Mouse (Mus musculus) brain, embryonic 14.5 days (tissue): ENCODE measurements around the gene Vmn2r88. TPM values are rescaled to one million over a fixed set of nuclear protein-coding genes. Genes with fewer than 3 reads are reported as not detected.
A peak's percentile ranks its signal among the peaks of the same experiment; 100 is the strongest.
"Not testable (repeated sequence)": the region's sequence is repeated elsewhere in the genome, so short reads cannot be mapped to it uniquely, and the experiment has no call there.

Experiments
- DNase-seq: peaks from one replicate; pipeline ENCODE4 v3.0.0-alpha.2; 2011; ENCODE audit warnings: low read depth
- CTCF ChIP-seq: fragments of 200-500 bp; IDR thresholded peaks from 2 replicates; pipeline ENCODE4 v1.5.1; 2012; ENCODE audit warnings: inconsistent platforms, mild to moderate bottlenecking, moderate library complexity, borderline replicate concordance; ENCODE audit not compliant: insufficient read depth, insufficient read length; ENCODE audit errors: extremely low read depth
- POLR2A ChIP-seq: fragments of 200-500 bp; IDR thresholded peaks from 2 replicates; pipeline ENCODE4 v1.6.1; 2012; ENCODE audit warnings: mild to moderate bottlenecking, inconsistent platforms, borderline replicate concordance; ENCODE audit not compliant: poor library complexity, insufficient read depth, insufficient read length, severe bottlenecking; ENCODE audit errors: extremely low read depth
- polyA plus RNA-seq: library from polyadenylated mRNA; depleted of rRNA; stranded (reverse); fragments of >200 nt; gene quantifications from 2 replicates; pipeline ENCODE4 v1.2.3, GENCODE M21; 2012; rRNA removed

The Vmn2r88 gene
- not detected in 2 replicates for polyA plus RNA-seq

GRCm38 (mm10) chr14:51410520-51410919, at the start of gene Vmn2r88:
Gene Vmn2r88, plus strand, starts transcription at chr14:51410820.
- TF ChIP-seq POLR2A (no peak), CTCF (no peak)
- no peak for DNase-seq

DNA sequence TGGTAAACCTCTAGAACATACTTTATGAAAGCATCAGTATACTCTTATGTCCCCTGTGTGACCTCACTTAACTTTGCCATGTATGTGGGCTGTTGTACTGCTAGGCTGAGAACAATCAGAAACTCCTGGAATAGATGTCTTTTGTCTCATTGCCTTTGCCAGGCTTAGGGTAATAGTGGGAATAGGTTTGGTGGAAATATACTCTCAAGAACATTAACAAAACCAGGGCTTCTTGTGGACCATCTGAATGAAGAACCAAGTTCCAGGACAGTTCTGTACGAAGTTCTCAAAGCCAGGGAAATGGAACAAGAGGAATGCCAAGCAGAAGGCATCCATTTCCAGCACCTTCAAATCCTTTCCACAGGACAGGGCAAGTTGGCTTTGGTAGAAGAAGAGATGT, 49.2 kb upstream of the Vmn2r88 start, which contains the start of gene Gm7247:
Gene Gm7247 (plus strand): TSS at position 301 of the 400 bp plus-strand sequence.
- DNase-seq: no peak
- TF ChIP-seq CTCF (no peak), POLR2A (no peak)

GRCm38 (mm10) chr14:51382805-51383204, 27.8 kb upstream of the Vmn2r88 start:
- TF ChIP-seq POLR2A (no peak), CTCF (no peak)
- DNase-seq: no peak

DNA sequence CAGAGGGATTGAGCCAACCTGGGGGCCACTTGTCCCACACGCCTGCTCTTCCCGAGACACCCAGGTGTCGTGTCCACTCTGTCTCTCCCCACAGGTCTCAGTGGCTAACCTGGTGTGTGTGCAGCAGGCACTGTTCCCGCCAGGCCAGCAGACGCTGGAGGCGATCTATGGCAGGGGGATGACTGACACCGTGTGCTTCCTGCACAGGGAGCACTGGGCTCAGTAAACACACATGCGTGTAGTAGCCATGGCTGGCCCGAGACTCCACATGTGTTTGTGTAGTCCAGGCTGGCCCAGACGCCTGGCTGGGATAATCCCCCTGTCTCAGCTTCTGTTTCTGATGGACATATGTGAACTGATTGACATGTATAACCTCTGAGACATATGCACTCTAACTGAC, 26.3 kb upstream of the Vmn2r88 start:
- TF ChIP-seq POLR2A (no peak), CTCF (no peak)
- DNase-seq: peak; percentile 26

GRCm38 (mm10) chr14:51385741-51386140, 24.9 kb upstream of the Vmn2r88 start:
- DNase-seq: peak; percentile 86
- TF ChIP-seq POLR2A (no peak), CTCF (no peak)

GRCm38 (mm10) chr14:51387768-51388167, 22.9 kb upstream of the Vmn2r88 start:
- DNase-seq: no peak
- TF ChIP-seq POLR2A (no peak), CTCF (no peak)

GRCm38 (mm10) chr14:51388222-51388621, 22.4 kb upstream of the Vmn2r88 start:
- peak; percentile 9 for DNase-seq
- TF ChIP-seq POLR2A (no peak), CTCF (no peak)

DNA sequence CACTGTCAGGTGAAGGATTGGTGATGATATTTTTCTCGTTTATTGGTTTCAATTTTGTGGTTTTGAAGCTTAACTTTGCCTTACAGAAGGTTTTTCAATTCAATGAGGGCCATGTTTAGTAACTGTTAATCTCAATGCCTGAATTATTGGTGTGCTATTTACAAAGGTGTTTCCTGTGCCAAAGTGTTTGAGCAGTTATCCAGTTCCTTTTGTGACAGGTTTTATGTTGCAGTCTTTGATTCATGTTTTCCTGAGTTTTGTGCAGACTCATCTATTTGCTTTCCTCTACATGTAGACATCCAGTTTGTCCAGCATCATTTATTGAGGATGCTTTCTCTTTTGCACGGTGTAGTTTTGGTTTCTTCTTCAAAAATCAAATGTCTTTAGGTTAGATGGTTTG, 13.3 kb downstream of the Vmn2r88 start:
- TF ChIP-seq POLR2A (no peak), CTCF (no peak)
- no peak for DNase-seq

DNA sequence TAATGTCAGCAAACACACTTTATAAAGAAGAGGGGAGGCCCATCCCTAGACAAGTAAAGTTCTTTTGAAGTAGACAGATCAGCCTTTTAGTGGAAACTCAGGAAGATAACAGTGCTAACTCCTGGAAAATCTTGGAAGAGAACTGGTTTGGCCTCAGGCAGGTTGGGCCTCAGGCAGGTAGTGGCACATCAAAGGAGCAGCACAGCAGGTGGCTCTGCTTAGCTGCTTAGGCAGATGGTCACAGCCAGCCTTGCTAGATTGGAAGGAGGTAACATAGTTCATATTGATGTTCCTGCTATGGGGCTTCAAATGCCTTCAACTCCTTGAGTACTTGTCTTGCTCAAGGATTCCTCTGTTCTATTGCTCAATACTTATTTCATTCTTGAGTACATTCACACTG, 19.5 kb downstream of the Vmn2r88 start:
- DNase-seq: not testable (repeated sequence)

GRCm38 (mm10) chr14:51434546-51434945, 23.9 kb downstream of the Vmn2r88 start:
- TF ChIP-seq POLR2A (no peak), CTCF (no peak)
- DNase-seq: no peak

GRCm38 (mm10) chr14:51435020-51435419, 24.4 kb downstream of the Vmn2r88 start:
- DNase-seq: no peak
- TF ChIP-seq POLR2A (no peak), CTCF (no peak)

DNA sequence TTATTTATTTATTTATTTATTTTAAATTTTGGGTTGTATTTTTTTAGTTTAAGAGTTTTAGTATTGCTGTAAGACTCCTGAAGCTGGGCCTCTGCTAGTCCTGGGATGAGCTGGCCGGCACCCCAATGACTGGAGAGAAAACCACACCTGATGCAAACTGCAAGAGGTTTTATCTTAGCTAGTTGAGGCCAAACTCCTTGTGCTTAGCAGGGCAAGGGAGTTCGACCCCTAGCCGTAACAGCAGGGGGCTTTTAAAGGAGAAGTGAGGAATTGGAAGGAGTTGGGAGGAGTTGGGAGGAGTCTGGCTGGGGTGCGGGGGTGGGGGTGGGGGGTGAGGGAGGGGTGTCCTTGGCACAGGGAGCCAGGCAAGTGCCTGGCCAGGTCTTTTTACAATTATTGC, 28.3 kb downstream of the Vmn2r88 start:
- no peak for TF ChIP-seq CTCF
- TF ChIP-seq POLR2A: no peak
- no peak for DNase-seq

- not testable (repeated sequence) for DNase-seq
These were observed 40.9 kb downstream of the Vmn2r88 start, which contains the start of gene Vmn2r89 for GRCm38 (mm10) chr14:51451557-51451956. Gene Vmn2r89, plus strand, starts transcription at chr14:51451857.

Other genes starting within 250 kb of the Vmn2r88 start
- not detected in 2 replicates for gene Rnase2b, start 248.6 kb upstream of the Vmn2r88 start, polyA plus RNA-seq
- gene Ang2, start 211.7 kb upstream of the Vmn2r88 start, polyA plus RNA-seq: not detected in 2 replicates
- gene Ear14, start 207.4 kb upstream of the Vmn2r88 start, polyA plus RNA-seq: not detected in 2 replicates
- not detected in 2 replicates for gene Rnase2a, start 154.7 kb upstream of the Vmn2r88 start, polyA plus RNA-seq
- not detected in 2 replicates for gene Gm7247, start 49.1 kb upstream of the Vmn2r88 start, polyA plus RNA-seq
- not detected in 2 replicates for gene Vmn2r89, start 41.0 kb downstream of the Vmn2r88 start, polyA plus RNA-seq
- not detected in 2 replicates for gene Gm5622, start 142.0 kb downstream of the Vmn2r88 start, polyA plus RNA-seq
- gene Gm17175, start 163.2 kb downstream of the Vmn2r88 start, polyA plus RNA-seq: not detected in 2 replicates
- not detected in 2 replicates for gene Gm17174, start 181.3 kb downstream of the Vmn2r88 start, polyA plus RNA-seq
- not detected in 2 replicates for gene Gm17078, start 200.5 kb downstream of the Vmn2r88 start, polyA plus RNA-seq
- not detected in 2 replicates for gene Gm4181, start 224.8 kb downstream of the Vmn2r88 start, polyA plus RNA-seq